Mouse (Mus musculus) thymus, postnatal 25 days (tissue): ENCODE results near the gene Cog1.
"Not testable (repeated sequence)": the region's sequence is repeated elsewhere in the genome, so short reads cannot be mapped to it uniquely, and the experiment has no call there.

Experiments used
- DNase-seq: peaks from one replicate; pipeline ENCODE4 v3.0.0; 2022

Gene Cog1

GRCm38 (mm10) chr11:113632303-113632702 lies 16.7 kb upstream of the Cog1 start:
- DNase-seq, result no peak

- DNase-seq, result no peak
Measured at GRCm38 (mm10) chr11:113633398-113633797, 15.6 kb upstream of the Cog1 start.

GRCm38 (mm10) chr11:113634699-113635121 lies 14.3 kb upstream of the Cog1 start:
- DNase-seq, result no peak

- DNase-seq, result no peak
Measured at GRCm38 (mm10) chr11:113638680-113639079, 10.3 kb upstream of the Cog1 start.

- no peak for DNase-seq
Measured at GRCm38 (mm10) chr11:113645181-113645580, 3.8 kb upstream of the Cog1 start.

- peak; percentile 86 for DNase-seq
Measured at GRCm38 (mm10) chr11:113648152-113648551, 817 bp upstream of the Cog1 start.

GRCm38 (mm10) chr11:113649353-113650210 lies 613 bp downstream of the Cog1 start, which contains the start of gene Slc39a11:
Gene Slc39a11, minus strand, starts transcription at chr11:113650079.
- peak; percentile 78 for DNase-seq

- DNase-seq, result no peak
Measured at GRCm38 (mm10) chr11:113651206-113651906, 2.4 kb downstream of the Cog1 start.

GRCm38 (mm10) chr11:113651907-113652273 lies 2.9 kb downstream of the Cog1 start:
- peak; percentile 51 for DNase-seq

GRCm38 (mm10) chr11:113652516-113652915 lies 3.5 kb downstream of the Cog1 start:
- no peak for DNase-seq

- DNase-seq, result no peak
Measured at GRCm38 (mm10) chr11:113654105-113654504, 5.1 kb downstream of the Cog1 start.

GRCm38 (mm10) chr11:113654561-113655270 lies 5.7 kb downstream of the Cog1 start:
- no peak for DNase-seq

GRCm38 (mm10) chr11:113656511-113656932 lies 7.6 kb downstream of the Cog1 start:
- DNase-seq, result no peak

GRCm38 (mm10) chr11:113657221-113657620 lies 8.3 kb downstream of the Cog1 start:
- DNase-seq, result no peak

- DNase-seq, result no peak
Measured at GRCm38 (mm10) chr11:113658319-113658718, 9.3 kb downstream of the Cog1 start.

GRCm38 (mm10) chr11:113658763-113659162 lies 9.8 kb downstream of the Cog1 start:
- no peak for DNase-seq

- not testable (repeated sequence) for DNase-seq
Measured at GRCm38 (mm10) chr11:113660213-113660612, 11.2 kb downstream of the Cog1 start.

GRCm38 (mm10) chr11:113660940-113661339 lies 12.0 kb downstream of the Cog1 start:
- DNase-seq, result no peak

GRCm38 (mm10) chr11:113661835-113662351 lies 12.9 kb downstream of the Cog1 start:
- DNase-seq, result no peak

- no peak for DNase-seq
Measured at GRCm38 (mm10) chr11:113664279-113664678, 15.3 kb downstream of the Cog1 start.

GRCm38 (mm10) chr11:113666205-113666604 lies 17.2 kb downstream of the Cog1 start:
- no peak for DNase-seq

GRCm38 (mm10) chr11:113666648-113667047 lies 17.7 kb downstream of the Cog1 start:
- DNase-seq, result peak; percentile 51

- DNase-seq, result no peak
Measured at GRCm38 (mm10) chr11:113667122-113667521, 18.2 kb downstream of the Cog1 start.
